Mouse (Mus musculus) stomach, embryonic 14.5 days (tissue): ENCODE results near the gene Sox30. TPM values are rescaled to one million over a fixed set of nuclear protein-coding genes. Genes with fewer than 3 reads are reported as not detected.
A peak's percentile ranks its signal among the peaks of the same experiment; 100 is the strongest.

ENCODE experiments used
- ATAC-seq: fragments of 200-750 bp; cut with Nextera tagmentation; 2 replicates; pipeline ENCODE4 v1.8.0; 2017; ENCODE audit warnings: low read depth, moderate TSS enrichment; ENCODE audit not compliant: insufficient number of reproducible peaks, insufficient read depth, low FRiP score
- H3K27ac ChIP-seq: fragments of 300-500 bp; sonication (generic); 2 replicates; pipeline ENCODE4 v1.5.1; 2014; ENCODE audit warnings: mild to moderate bottlenecking, low read length, moderate library complexity, mixed read lengths
- H3K27me3 ChIP-seq: fragments of 300-500 bp; sonication (generic); 2 replicates; pipeline ENCODE4 v1.6.1; 2014; ENCODE audit warnings: low read length, control low read depth, mixed read lengths; ENCODE audit not compliant: control insufficient read depth, insufficient read depth
- H3K36me3 ChIP-seq: fragments of 300-500 bp; sonication (generic); 2 replicates; pipeline ENCODE4 v1.6.1; 2014; ENCODE audit warnings: mild to moderate bottlenecking, control low read depth, low read length, moderate library complexity, mixed read lengths; ENCODE audit not compliant: control insufficient read depth, insufficient read depth
- H3K4me1 ChIP-seq: fragments of 300-500 bp; sonication (generic); 2 replicates; pipeline ENCODE4 v1.6.1; 2014; ENCODE audit warnings: low read length, control low read depth, mixed read lengths; ENCODE audit not compliant: control insufficient read depth, insufficient read depth
- H3K4me2 ChIP-seq: fragments of 300-500 bp; sonication (generic); replicated peaks from 2 replicates; pipeline ENCODE4 v1.6.1; 2014; ENCODE audit warnings: low read depth, low read length, control low read depth
- H3K4me3 ChIP-seq: fragments of 300-500 bp; sonication (generic); 2 replicates; pipeline ENCODE4 v1.5.1; 2014; ENCODE audit warnings: low read depth, low read length, control low read depth
- H3K9ac ChIP-seq: fragments of 300-500 bp; sonication (generic); replicated peaks from 2 replicates; pipeline ENCODE4 v1.6.1; 2014; ENCODE audit warnings: low read depth, mild to moderate bottlenecking, control low read depth, low read length, moderate library complexity, mixed read lengths
- H3K9me3 ChIP-seq: fragments of 300-500 bp; sonication (generic); 2 replicates; pipeline ENCODE4 v1.6.1; 2016; ENCODE audit warnings: low read depth, low read length, control low read depth; ENCODE audit not compliant: control insufficient read depth
- WGBS: fragments of 180-500 bp; shearing (Covaris S2); extraction: QIAGEN DNeasy Blood & Tissue Kit; methylation state at CpG from one replicate; pipeline ENCODE4 v1.1.7; 2014; 5-methylcytosine and 5-hydroxymethylcytosine counted together
- polyA plus RNA-seq: library from polyadenylated mRNA; unstranded; fragments of >200 nt; fragmentation: Nextera tagmentation; extraction: Ambion mirVana; gene quantifications from 2 replicates; pipeline ENCODE4 v1.2.1, GENCODE M21; 2014

Sox30 gene
- polyA plus RNA-seq, 1 experiment from 2014 or later = 0.23 TPM

DNA sequence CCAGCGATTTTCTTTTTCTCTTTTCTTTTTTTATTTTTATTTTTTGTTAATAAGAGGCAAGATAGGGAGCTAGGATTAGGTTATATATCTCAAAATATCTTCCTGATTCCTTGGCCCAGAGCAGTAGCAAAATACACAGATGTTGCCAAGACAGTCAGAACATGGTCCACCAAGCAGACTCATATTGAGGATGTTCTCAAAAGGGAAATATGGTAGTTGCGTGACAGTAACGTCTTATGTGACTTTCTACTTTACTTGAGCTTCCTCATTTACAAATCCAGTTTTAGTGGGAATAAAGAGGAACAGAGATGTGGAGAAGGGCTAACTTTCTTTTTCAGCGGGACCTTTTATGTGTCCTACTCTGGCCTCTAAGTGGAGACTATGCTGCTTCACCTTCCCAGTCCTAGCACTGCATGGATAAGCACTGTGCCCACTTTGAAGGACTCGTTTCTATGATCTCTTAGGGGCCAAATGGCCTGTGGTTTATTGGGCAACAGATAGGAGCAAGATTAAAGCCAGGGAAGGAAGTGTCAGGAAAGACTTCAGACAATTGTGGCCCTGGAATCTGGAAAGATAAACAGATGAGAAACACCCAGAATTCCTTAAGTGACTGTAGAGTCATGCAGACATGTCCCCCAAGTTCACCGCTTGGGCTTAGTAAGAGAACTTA lies 81.8 kb downstream of the Sox30 start:
- no peak for ATAC-seq
- H3K36me3 ChIP-seq = peaks cover 19% of the 10 kb centered on the region; the same call in 1 of the 2 replicates
- no peaks in the 10 kb centered on the region for H3K27me3 ChIP-seq
- H3K9ac ChIP-seq = no peak overlapping the region
- no peak overlapping the region for H3K4me2 ChIP-seq
- H3K4me1 ChIP-seq = peaks cover 25% of the 10 kb centered on the region
- 0 out of 2 replicates have a peak overlapping the region, but pooled peaks have one; percentile 39 for H3K27ac ChIP-seq
- no peaks in the 10 kb centered on the region for H3K9me3 ChIP-seq
- 67% methylated on average over 6 of the region's 6 CpGs for WGBS
- H3K4me3 ChIP-seq = no peak overlapping the region

DNA sequence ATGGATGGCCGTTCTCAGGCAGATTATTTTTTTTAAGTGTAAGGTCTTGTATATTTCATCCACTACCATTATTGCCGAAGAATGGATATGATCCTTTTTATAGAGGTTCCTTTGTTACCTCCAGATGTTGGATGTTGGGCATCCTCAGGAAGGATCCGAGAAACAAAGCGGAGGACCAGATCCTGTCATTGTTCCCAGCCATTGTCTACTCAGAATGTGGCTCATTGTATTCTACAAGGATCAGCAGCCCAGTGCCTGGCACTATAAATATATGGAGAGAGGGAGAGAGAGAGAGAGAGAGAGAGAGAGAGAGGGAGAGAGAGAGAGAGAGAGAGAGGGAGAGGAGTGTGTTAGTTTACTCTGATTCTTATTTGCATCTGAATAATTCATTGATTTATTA lies 82.5 kb downstream of the Sox30 start:
- Histone ChIP-seq H3K36me3 (peaks cover 19% of the 10 kb centered on the region; the same call in 1 of the 2 replicates), H3K27ac (no peak overlapping the region), H3K9ac (no peak overlapping the region), H3K27me3 (no peaks in the 10 kb centered on the region), H3K9me3 (no peaks in the 10 kb centered on the region), H3K4me3 (no peak overlapping the region), H3K4me2 (no peak overlapping the region), H3K4me1 (peaks cover 25% of the 10 kb centered on the region)
- WGBS = 69% methylated on average over 4 of the region's 4 CpGs
- no peak for ATAC-seq

DNA sequence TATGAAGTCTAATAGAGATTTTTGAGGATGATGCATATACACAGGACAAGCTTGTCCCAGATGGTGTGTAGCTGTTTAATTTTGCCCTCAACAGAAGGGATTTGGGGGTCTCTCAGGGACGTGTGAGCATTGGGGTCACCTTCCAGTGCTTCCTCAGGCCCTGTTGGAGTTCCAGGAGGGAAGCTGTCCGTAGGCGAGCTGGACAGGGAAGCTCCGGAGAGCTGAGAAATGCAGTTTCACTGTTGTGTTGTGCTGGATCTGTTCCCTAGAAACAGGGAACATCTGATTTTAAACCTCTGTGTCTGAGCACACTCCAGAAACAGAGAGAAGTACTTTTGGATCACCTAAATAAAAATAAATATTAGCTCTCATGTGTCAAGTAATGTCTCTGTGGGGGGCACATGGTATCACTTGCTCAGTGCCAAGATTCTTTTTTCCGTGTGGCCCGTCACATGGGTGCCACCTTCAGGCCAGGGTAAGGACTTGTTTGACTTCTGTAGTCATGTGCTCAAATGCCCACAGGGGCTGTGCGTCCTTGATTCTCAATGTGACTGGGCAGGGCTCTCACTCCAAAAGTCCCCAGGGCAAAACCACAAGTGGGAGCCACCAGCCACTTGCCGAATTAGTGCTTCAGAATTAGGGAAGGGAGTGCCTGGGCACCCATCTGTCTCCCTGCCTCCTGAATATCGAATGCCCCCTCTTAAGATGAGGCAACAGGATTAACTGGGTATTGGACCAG lies 83.1 kb downstream of the Sox30 start:
- WGBS = 60% methylated on average over 9 of the region's 9 CpGs
- Histone ChIP-seq H3K4me2 (no peak overlapping the region), H3K4me3 (no peak overlapping the region)

DNA sequence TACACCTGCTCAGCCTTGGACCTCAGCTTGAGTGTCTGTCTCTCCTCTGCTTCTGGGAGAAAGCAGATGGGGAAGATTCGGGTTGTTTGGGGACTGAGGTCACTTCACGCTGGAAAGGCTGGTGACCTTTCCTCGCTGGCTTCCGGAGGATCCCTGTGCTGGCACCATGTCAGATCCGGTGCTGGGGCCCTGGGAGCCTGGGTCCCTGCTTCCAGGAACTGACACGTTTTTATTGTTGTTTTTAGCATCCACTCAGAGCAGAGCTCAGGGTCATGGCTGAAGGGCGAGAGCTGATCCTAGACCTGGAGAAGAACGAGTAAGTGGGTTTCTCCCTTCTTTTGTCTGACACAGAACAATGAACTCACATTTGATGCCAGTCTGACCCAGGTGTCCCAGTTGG lies 84.7 kb downstream of the Sox30 start:
- H3K27ac ChIP-seq = peak overlapping the region; percentile 81
- peak; percentile 19; the same call in 1 of the 2 replicates for ATAC-seq
- no peaks in the 10 kb centered on the region for H3K9me3 ChIP-seq
- peaks cover 30% of the 10 kb centered on the region for H3K4me1 ChIP-seq
- no peak overlapping the region for H3K4me2 ChIP-seq
- WGBS = 46% methylated on average over 8 of the region's 8 CpGs
- peaks cover 19% of the 10 kb centered on the region; the same call in 1 of the 2 replicates for H3K36me3 ChIP-seq
- H3K9ac ChIP-seq = no peak overlapping the region
- no peak overlapping the region for H3K4me3 ChIP-seq
- H3K27me3 ChIP-seq = no peaks in the 10 kb centered on the region

More for the DNA sequence above, 83.1 kb downstream of the Sox30 start:
- Histone ChIP-seq H3K9ac (no peak overlapping the region), H3K36me3 (peaks cover 19% of the 10 kb centered on the region; the same call in 1 of the 2 replicates), H3K27ac (peak overlapping the region; percentile 21; the same call in 1 of the 2 replicates), H3K27me3 (no peaks in the 10 kb centered on the region), H3K9me3 (no peaks in the 10 kb centered on the region), H3K4me1 (peaks cover 24% of the 10 kb centered on the region)
- no peak for ATAC-seq

DNA sequence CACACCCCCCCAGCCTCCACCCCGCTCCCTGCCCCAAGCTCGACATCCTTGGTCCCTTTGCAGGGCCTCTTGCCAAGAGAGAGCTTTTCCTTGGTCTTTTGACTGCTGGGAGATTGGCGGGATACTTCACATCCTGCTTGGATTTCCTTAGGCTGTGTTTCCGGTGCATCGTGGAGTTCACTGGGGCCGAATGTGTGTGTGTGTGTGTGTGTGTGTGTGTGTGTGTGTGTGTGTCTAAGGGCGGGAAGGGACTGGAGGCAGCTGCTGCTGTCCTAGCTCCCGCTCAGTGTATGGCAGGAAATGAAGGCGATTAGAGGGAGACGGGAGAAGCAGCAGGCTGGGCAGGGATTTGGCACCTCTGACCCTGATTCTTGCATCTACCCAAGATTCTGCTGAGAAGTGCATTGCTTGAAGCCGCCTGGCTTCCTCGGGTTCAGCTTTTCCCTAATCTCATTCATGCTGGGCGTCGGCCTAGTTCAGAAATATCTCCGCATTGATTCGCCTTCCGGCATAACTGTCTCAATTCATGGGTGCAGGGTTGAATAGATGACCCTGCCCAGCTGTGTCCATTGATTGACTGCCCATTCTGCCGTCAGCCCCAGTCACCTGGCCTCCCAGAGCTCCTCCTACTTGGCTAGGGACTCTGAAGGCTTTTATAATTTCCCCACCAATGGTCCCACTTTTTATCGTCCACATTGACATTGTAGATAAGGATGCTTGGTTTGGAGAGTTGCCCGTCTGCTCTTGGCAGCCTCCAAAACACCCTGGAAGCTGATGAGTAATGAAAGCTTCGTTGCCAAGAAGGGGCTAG lies 85.3 kb downstream of the Sox30 start:
- H3K4me2 ChIP-seq = no peak overlapping the region
- peak overlapping the region; percentile 81 for H3K27ac ChIP-seq
- no peaks in the 10 kb centered on the region for H3K9me3 ChIP-seq
- H3K36me3 ChIP-seq = peaks cover 18% of the 10 kb centered on the region; the same call in 1 of the 2 replicates
- H3K4me1 ChIP-seq = peaks cover 36% of the 10 kb centered on the region
- no peak overlapping the region for H3K4me3 ChIP-seq
- ATAC-seq = peak; percentile 70; the same call in 1 of the 2 replicates
- 28% methylated on average over 21 of the region's 21 CpGs for WGBS
- H3K9ac ChIP-seq = no peak overlapping the region
- H3K27me3 ChIP-seq = no peaks in the 10 kb centered on the region

Other genes starting within 250 kb of the Sox30 start
- gene Clint1, start 128.3 kb upstream of the Sox30 start, polyA plus RNA-seq = 65.2 and 68.0 TPM in 2 replicates
- 9.2 and 9.9 TPM in 2 replicates for gene Lsm11, start 35.4 kb upstream of the Sox30 start, polyA plus RNA-seq
- 13.7 and 14.5 TPM in 2 replicates for gene Thg1l, start 24.8 kb upstream of the Sox30 start, polyA plus RNA-seq
- gene Gm12166, start 72.0 kb downstream of the Sox30 start, polyA plus RNA-seq = 3.5 and 5.6 TPM in 2 replicates
- 23.6 and 26.8 TPM in 2 replicates for gene Adam19, start 75.7 kb downstream of the Sox30 start, polyA plus RNA-seq
- gene Nipal4, start 186.2 kb downstream of the Sox30 start, polyA plus RNA-seq = 4.0 and 5.1 TPM in 2 replicates